Mouse (Mus musculus) kidney, postnatal 10 days (tissue): ENCODE data around the gene Krt81.

ENCODE experiments used
- DNase-seq: peaks from one replicate; pipeline ENCODE4 v3.0.0; 2021; ENCODE audit warnings: mixed read lengths

Krt81 gene

DNA sequence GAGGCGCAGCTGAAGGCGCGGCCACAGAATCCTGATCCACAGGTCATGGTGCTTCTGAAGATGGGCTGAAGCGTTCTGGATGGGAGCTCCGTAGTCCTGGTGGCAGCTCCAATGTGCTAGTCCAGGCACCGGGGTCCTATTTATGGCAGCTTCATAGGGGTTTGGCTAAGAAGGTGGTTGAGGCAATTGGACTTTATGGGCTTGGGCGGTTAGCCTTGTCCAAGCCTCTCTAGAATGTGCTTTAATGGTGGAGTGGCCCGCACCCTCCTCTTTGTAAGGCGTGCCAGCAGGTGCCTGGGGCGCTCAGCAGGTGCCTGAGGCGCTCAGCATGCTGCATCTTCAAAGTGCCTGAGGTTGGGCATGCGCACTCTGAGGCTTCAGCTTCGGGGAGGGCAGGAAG lies at the start of gene Krt81:
Gene Krt81, minus strand, starts transcription at position 101 of the 400 bp plus-strand sequence.
- DNase-seq, result no peak

GRCm38 (mm10) chr15:101508247-101508646 lies 44.7 kb upstream of the Krt81 start:
- peak; percentile 69 for DNase-seq

DNA sequence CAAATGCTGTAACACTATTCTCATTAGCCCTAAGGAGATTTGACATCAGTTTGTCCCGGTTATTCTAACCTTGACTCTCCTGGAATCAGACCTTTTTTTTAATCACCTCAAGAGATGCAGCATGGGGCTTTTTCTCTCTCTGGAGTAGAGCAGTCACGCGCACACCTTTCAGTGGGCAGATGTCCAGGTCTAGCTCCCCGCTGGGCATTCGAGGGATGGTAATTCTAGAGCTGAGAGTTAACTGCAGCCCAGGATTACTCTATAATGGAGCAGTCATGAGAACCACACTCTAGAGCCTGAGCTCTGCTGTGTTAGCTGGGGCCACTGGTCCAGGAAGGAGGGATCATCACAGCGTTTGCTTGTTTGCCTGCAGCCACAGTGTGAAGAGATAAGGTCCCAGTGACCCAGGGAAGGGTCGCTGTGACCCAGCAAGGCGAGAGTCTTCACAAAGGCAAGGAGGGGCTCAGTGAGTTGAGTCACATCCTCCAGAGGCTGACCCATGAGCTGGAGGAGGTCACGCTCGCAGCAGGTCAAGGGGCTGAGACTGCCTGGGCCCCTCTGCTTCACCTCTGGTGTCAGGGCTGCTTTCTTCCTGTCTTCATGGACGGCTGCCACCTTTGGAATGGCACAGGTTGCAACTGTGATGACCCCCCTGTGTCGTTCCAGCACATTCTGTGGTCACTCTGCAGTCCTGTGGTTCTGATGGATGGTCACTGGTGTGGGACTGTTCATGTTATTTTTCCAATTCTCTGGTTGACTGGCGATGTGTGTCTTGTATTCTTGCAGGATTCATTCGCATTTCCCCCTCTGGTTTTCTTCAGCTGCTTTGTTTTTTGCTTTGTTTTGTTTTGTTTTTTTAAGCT lies 43.6 kb upstream of the Krt81 start:
- no peak for DNase-seq

GRCm38 (mm10) chr15:101497181-101497580 lies 33.6 kb upstream of the Krt81 start:
- peak; percentile 51 for DNase-seq

DNA sequence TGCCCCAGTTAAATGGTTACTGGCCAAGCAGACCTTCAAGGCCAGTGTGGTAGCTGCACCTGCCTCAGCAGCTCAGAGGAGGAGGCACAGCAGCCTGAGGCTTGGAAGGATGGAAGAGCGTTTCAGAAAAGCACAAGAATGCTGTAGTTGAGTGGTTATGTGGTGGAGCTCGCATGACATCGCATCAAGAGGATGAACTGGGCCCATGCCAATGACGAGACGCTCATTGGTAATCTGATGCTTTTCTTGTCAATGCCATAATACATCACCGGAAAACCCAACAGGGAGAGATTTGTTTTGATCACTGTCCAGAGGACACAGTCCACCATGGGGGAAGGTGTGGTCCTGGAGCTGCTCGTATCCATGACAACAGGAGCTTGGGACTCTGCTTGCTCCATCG lies 31.7 kb upstream of the Krt81 start:
- no peak for DNase-seq

- DNase-seq, result no peak
Measured at GRCm38 (mm10) chr15:101494203-101494602, 30.7 kb upstream of the Krt81 start.

GRCm38 (mm10) chr15:101493713-101494112 lies 30.2 kb upstream of the Krt81 start:
- no peak for DNase-seq

- DNase-seq, result no peak
Measured at GRCm38 (mm10) chr15:101492718-101493117, 29.2 kb upstream of the Krt81 start.

DNA sequence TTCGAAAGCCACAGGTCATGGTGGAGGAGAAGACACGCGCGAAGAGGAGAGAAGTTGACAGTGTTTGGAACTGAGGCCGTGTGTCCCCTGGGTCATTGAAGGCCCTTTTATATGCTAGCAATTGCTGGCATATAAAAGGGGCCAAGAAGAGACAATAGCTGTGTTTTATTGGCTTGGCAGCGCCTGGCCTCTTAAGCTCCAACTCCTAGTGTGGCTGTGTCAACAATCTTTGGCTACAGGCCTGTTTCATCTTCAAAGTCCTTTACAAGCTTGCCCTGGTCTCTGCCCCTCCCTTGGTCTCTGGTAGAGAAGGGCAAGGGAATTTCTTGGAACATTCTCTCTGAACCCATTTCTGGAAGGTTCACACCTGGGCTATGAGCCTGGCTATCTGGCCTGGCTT lies 27.9 kb upstream of the Krt81 start, which contains the start of gene Krt83:
Gene Krt83, minus strand, starts transcription at position 82 of the 400 bp plus-strand sequence.
- no peak for DNase-seq

GRCm38 (mm10) chr15:101485911-101486635 lies 22.5 kb upstream of the Krt81 start:
- DNase-seq, result no peak

- no peak for DNase-seq
Measured at GRCm38 (mm10) chr15:101484939-101485338, 21.4 kb upstream of the Krt81 start.

DNA sequence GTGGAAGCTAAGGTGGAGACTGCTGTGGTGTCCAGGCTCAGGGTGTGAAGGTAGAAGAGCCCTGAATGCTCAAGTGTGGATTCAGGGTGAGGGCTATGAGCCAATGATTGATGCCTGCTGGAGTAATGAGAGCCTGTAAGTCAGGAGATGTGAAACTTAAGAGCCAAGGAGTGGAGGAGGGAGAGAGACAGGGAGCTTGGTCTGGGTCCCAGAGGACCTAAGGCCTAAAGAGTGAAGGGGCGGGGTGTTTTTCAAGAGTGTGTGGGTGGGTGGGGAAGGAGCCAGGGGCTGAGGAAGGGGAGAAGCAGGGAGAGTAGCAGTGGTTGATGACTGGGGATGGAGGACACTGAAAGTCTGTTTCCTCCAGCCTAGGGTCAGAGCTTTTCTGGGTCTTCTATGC lies 20.1 kb upstream of the Krt81 start:
- DNase-seq, result no peak

GRCm38 (mm10) chr15:101482056-101482455 lies 18.5 kb upstream of the Krt81 start:
- no peak for DNase-seq

GRCm38 (mm10) chr15:101479666-101480060 lies 16.1 kb upstream of the Krt81 start:
- no peak for DNase-seq

DNA sequence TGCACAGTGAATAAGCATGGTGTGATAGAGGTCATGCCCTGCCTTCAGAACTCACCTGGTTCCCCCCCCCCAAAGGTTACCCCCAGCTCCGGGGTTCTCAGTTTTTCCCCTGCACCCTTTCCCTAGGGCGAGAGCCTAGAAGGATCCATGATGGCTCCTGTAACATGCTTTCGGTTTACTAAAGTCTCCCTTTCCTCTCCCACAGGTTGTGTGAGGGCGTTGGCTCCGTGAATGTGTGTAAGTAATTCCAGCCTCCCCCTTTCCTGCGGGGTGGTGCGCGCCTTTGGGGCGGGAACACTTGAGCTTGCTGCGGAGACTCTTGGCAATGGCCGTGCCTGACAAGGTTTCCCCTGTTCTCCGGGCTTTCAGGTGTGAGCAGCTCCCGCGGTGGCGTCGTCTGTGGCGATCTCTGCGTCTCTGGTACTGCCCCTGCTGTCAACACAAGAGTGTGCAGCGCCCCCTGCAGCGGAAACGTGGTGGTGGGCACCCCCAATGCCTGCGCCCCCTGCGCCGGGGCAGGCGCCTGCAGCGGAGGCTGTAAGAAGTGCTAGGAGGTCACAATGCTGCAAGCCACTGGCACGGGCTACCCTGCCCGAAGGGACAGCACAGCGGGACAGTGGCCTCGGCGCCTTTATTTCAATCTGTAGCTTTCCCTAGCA lies 15.6 kb upstream of the Krt81 start:
- peak; percentile 69 for DNase-seq

GRCm38 (mm10) chr15:101472952-101473528 lies 9.5 kb upstream of the Krt81 start, which contains the start of gene Krt86:
Gene Krt86 (plus strand): TSS chr15:101473478.
- DNase-seq, result peak; percentile 68

DNA sequence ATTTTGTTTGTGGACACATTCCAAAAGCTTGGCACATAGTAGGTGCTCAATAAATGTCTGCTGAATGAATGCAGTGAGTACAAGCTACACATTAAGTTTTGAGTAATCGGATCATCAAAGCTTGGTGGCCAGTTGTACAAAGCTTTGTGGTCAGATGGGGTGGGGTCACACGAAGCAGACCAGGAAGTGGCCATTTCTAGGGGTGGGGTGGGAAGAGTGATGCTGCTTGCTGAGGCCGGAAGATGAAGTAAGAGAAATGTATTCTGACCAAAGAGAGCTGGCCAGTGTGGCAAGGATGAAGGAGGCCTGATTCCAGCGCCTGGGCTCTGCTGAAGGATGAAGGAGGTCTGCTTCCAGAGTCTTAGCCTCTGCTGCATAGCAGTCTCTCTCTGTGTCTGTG lies 5.5 kb upstream of the Krt81 start:
- DNase-seq, result no peak

DNA sequence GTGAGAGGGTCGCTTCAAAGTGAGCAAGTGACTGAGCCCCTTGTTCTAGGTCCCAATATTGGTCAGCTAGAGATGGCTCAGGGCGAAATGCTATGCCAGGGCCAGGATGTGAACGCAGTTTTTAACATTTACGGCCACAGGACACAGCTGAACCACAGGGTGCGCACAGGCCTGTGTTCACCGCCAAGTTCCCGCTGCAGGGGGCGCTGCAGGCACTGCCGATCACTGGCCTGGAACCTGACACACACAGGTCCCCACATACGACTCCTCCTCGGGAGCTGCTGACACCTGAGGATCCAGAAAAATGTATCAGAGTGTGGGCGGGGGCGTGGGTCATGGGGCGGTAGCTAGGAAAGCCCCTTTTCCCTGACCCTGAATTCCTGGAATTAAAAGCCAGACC lies 4.3 kb downstream of the Krt81 start:
- peak; percentile 42 for DNase-seq

DNA sequence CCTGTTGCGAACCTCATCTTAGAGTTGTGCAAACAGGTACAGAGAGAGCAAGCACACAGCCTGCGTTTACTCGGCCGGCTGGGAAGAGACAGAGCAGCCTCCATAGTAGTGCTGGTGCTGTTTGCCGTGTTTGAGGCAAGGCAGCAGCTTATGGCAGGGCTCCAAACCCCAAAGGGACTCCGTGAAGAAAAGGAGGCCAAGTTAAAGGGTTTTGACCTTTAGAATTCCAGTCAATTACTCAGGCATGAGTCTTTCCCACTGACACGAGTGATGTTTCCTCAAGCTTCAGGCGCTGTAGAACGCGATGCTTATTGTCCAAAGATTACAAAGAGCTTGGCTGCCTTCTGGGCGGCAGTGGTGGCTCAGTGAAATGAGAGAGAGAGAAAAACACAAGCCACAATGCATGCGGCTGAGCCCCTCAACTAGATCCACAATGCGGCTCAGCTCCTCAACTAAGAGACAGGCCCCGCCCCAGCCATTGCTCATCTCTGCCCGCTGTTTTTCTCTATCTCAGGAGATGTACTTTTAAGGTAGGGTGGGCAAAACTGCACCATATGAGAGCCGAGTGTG lies 5.1 kb downstream of the Krt81 start:
- peak; percentile 72 for DNase-seq

DNA sequence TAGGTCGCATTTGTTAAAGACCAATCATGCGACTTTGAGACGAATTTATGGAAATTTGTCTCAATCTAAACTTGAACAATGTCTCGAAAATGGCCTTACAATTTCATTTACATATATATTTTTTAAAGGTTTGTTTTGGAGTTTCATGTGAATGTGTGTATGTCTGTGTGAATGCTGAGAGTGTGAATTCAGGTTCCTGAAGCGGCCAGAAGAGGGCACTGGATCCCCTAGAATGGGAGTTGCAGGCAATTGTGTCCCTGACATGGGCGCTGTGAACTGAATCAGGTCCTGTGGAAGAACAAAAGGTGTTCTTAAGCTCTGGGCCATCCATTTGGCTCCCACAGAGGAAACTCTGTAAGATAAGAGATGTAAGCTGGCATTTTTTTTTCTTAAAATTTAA lies 7.7 kb downstream of the Krt81 start:
- no peak for DNase-seq

GRCm38 (mm10) chr15:101455292-101455691 lies 8.3 kb downstream of the Krt81 start:
- DNase-seq, result peak; percentile 54

GRCm38 (mm10) chr15:101454774-101455173 lies 8.8 kb downstream of the Krt81 start:
- no peak for DNase-seq
